Mouse (Mus musculus) liver, embryonic 13.5 days (tissue): ENCODE results near the gene Tada1. TPM values are rescaled to one million over a fixed set of nuclear protein-coding genes. Genes with fewer than 3 reads are reported as not detected.

Experiments used
- ATAC-seq: fragments of 200-750 bp; cut with Nextera tagmentation; 2 replicates; pipeline ENCODE4 v1.8.0; 2017; ENCODE audit warnings: low read depth, mild to moderate bottlenecking, moderate number of reproducible peaks, moderate library complexity
- DNase-seq: peaks from one replicate; pipeline ENCODE4 v3.0.0; 2022
- H3K27ac ChIP-seq: fragments of 300-500 bp; sonication (generic); 2 replicates; pipeline ENCODE4 v1.5.1; 2015; ENCODE audit warnings: moderate library complexity, mild to moderate bottlenecking, inconsistent platforms
- H3K27me3 ChIP-seq: fragments of 300-500 bp; sonication (generic); 2 replicates; pipeline ENCODE4 v1.6.1; 2015; ENCODE audit warnings: mild to moderate bottlenecking, inconsistent platforms
- H3K36me3 ChIP-seq: fragments of 300-500 bp; sonication (generic); 2 replicates; pipeline ENCODE4 v1.6.1; 2015; ENCODE audit warnings: mild to moderate bottlenecking, inconsistent platforms
- H3K4me1 ChIP-seq: fragments of 300-500 bp; sonication (generic); replicated peaks from 2 replicates; pipeline ENCODE4 v1.6.1; 2015; ENCODE audit warnings: inconsistent platforms
- H3K4me2 ChIP-seq: fragments of 300-500 bp; sonication (generic); 2 replicates; pipeline ENCODE4 v1.6.1; 2015; ENCODE audit warnings: inconsistent platforms, mild to moderate bottlenecking, moderate library complexity
- H3K4me3 ChIP-seq: fragments of 300-500 bp; sonication (generic); replicated peaks from 2 replicates; pipeline ENCODE4 v1.5.1; 2015; ENCODE audit warnings: mild to moderate bottlenecking, inconsistent platforms
- H3K9ac ChIP-seq: fragments of 300-500 bp; sonication (generic); 2 replicates; pipeline ENCODE4 v1.6.1; 2015; ENCODE audit warnings: mild to moderate bottlenecking, inconsistent platforms
- H3K9me3 ChIP-seq: fragments of 300-500 bp; sonication (generic); replicated peaks from 2 replicates; pipeline ENCODE4 v1.6.1; 2016; ENCODE audit warnings: inconsistent platforms
- WGBS: fragments of 180-500 bp; shearing (Covaris S2); methylation state at CpG from one replicate; pipeline ENCODE4 v1.1.7; 2015; ENCODE audit not compliant: insufficient replicate concordance; 5-methylcytosine and 5-hydroxymethylcytosine counted together
- polyA plus RNA-seq: library from polyadenylated mRNA; unstranded; fragments of >200 nt; fragmentation: Nextera tagmentation; extraction: Ambion mirVana; gene quantifications from 2 replicates; pipeline ENCODE4 v1.2.1, GENCODE M21; 2015

Tada1 gene
- polyA plus RNA-seq, 1 experiment from 2014 or later: 25.7 TPM

DNA sequence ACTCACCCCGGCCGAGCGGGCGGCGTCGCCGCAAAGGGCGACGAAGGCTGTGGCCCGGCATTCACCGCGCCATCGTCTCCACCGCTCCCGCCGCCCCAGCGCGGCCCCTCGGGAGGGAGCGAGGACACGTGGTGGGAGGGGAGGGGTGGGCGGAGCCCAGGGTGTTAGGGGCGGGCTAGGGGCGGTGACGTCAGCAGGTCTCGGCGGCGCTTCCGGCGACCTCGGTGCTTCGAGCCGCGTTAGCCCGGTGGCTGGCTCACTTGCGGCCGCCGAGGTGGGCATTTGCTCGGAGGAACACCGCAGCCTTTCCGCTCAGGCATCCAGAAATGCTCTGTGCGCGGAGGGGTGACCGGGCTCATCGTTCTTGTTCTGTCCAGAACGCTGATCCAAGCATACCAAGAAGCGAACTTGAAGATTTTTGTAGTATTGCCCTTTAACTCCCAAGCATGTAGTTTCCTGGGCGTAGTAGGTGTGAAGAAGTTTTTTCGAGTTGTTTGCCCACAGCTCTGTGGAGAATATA is 30.9 kb downstream of the Tada1 start, which contains the start of gene Pogk:
Gene Pogk, minus strand, starts transcription at position 163 of the 520 bp plus-strand sequence.
- Histone ChIP-seq H3K9ac (peak within 1 kb of the TSS; percentile 71), H3K27ac (no peak within 1 kb of the TSS), H3K9me3 (peaks cover 7% of the 10 kb centered on the region; the same call in 1 of the 2 replicates), H3K27me3 (no peaks in the 10 kb centered on the region), H3K36me3 (no peaks in the 10 kb centered on the region), H3K4me2 (peak within 1 kb of the TSS; percentile 91), H3K4me1 (peaks cover 19% of the 10 kb centered on the region), H3K4me3 (peak within 1 kb of the TSS; percentile 64)
- whole genome bisulfite sequencing: 7% methylated on average over 44 of the region's 49 CpGs
- DNase-seq (peak; percentile 50), ATAC-seq (peak; percentile 90)

DNA sequence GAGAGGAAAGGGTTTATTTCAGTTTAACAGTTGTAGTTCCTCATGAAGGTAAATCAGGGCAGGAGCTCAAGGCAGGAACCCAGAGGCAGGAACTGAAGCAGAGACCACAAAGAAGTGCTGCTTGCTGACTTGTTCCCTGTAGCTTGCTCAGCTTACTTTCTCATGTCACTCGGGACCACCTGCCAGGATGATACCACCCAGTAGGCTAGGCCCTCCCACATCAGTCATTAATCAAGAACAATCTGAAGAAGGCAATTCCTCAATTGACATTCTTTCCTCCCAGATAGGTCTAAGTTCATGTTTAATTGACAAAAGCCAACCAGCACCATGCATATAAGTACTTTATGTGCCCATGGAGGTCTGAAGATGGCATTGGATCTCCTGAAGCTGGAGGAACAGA is 32.6 kb downstream of the Tada1 start:
- DNase-seq (no peak), ATAC-seq (no peak)
- 67% methylated on average over 1 of the region's 1 CpGs for WGBS

DNA sequence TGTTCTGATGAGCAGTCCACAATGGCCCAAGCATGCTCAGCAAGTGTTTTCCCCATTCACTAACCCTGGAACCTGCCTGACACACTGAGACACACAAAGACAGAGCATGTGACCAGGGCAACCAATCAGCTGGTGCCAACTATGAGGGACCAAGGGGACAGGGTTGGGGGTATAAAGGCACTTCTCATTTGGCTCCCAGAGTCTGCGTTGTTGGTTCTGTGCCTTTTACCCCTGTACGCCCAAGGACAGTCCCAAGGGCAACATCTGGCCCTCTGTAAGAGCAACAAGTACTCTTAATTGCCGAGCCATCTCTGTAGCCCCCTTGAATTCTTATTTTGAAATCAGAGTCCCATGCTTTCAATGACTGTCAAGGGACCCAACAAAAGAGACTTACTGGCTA is 33.4 kb downstream of the Tada1 start:
- ATAC-seq: no peak
- peaks cover 7% of the 10 kb centered on the region; the same call in 1 of the 2 replicates for H3K9me3 ChIP-seq
- H3K4me3 ChIP-seq: no peak overlapping the region
- 68% methylated on average over 3 of the region's 3 CpGs for WGBS
- no peaks in the 10 kb centered on the region for H3K36me3 ChIP-seq
- H3K4me2 ChIP-seq: no peak overlapping the region
- peaks cover 19% of the 10 kb centered on the region for H3K4me1 ChIP-seq
- H3K27me3 ChIP-seq: no peaks in the 10 kb centered on the region
- no peak overlapping the region for H3K9ac ChIP-seq
- DNase-seq: no peak
- H3K27ac ChIP-seq: no peak overlapping the region

More for the DNA sequence above, 32.6 kb downstream of the Tada1 start:
- Histone ChIP-seq H3K27ac (no peak overlapping the region), H3K4me2 (no peak overlapping the region), H3K9me3 (peaks cover 7% of the 10 kb centered on the region; the same call in 1 of the 2 replicates), H3K9ac (no peak overlapping the region), H3K27me3 (no peaks in the 10 kb centered on the region), H3K4me3 (no peak overlapping the region), H3K36me3 (no peaks in the 10 kb centered on the region), H3K4me1 (peaks cover 19% of the 10 kb centered on the region)

DNA sequence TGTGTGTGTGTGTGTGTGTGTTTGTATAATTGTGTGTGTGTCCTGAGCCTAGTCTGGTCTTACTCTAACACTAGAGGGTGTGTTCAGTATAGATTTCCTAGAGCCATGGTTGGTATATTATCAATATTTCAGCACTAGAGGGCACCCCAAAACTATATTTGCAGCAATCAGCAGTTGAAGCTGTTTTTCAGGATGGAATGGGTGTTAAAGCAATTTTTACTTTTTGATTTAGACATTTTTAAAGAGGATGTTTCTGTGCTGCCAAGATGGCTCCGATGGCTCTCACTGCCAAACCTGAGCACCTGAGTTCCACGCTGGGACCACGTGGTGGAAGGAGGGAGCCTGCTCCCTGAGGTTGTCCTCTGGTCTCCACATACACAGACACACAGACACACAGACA is 50.2 kb downstream of the Tada1 start:
- ATAC-seq (no peak), DNase-seq (no peak)
- 28% methylated on average over 3 of the region's 3 CpGs for WGBS

DNA sequence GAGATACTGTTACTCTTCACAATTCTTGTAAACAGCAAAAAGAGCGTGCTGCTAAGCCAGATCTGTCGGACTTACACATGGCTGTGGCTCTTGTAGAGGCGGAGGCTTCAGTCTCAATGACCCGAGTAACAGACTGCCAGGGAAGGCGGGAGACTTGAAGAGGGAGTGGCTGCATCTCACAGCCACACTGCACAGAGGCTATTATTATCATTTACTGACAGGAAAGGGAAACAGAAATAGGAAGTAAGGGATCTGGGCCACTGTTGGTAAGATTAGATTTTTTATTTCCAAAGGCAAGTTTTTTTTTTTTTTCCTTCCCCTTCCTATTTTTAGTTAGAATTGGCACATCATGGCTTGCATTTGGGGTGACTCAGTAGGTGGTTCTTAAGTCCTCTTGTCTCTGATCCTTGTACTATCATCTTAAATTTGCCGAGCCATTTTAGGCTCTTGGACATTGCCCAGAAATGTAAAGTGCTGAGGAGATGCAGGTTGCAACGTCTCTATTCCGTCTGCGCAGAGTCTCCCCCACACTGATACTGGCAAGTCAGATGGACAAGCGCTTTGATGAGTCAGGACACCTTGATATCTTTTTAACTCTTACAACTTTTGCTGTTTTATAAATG is 51.0 kb downstream of the Tada1 start:
- Histone ChIP-seq H3K4me1 (peaks cover 7% of the 10 kb centered on the region), H3K36me3 (no peaks in the 10 kb centered on the region), H3K4me2 (peak overlapping the region; percentile 45), H3K27ac (no peak overlapping the region), H3K9me3 (no peaks in the 10 kb centered on the region), H3K4me3 (0 out of 2 replicates have a peak overlapping the region, but pooled peaks have one; percentile 9), H3K27me3 (no peaks in the 10 kb centered on the region), H3K9ac (0 out of 2 replicates have a peak overlapping the region, but pooled peaks have one; percentile 3)
- peak; percentile 84 for ATAC-seq
- 21% methylated on average over 10 of the region's 10 CpGs for WGBS
- DNase-seq: peak; percentile 21

More for the DNA sequence above, 50.2 kb downstream of the Tada1 start:
- H3K4me3 ChIP-seq: no peak overlapping the region
- H3K27ac ChIP-seq: no peak overlapping the region
- no peaks in the 10 kb centered on the region for H3K27me3 ChIP-seq
- H3K9ac ChIP-seq: no peak overlapping the region
- H3K9me3 ChIP-seq: no peaks in the 10 kb centered on the region
- H3K4me1 ChIP-seq: peaks cover 7% of the 10 kb centered on the region
- no peaks in the 10 kb centered on the region for H3K36me3 ChIP-seq
- peak overlapping the region; percentile 45; the same call in 1 of the 2 replicates for H3K4me2 ChIP-seq

DNA sequence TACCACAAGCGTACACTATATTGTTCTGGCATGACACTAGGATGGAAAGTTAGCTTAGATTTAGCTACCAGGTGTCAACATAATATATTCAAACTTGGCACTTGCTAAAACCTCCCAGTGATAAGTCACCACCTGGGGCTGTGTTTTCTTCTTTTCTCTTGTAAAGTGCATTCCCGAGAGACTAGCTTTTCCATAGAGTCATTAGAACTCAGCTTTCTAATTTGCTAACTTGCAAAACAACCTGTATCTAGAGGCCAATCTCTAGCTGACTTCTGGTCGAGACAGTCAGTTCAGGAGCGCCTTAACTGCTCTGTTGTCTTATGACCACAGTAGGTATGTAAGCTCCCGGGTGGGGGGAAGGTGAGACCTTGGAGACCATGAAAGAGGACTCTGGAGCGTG is 60.5 kb downstream of the Tada1 start:
- WGBS: 54% methylated on average over 6 of the region's 6 CpGs

DNA sequence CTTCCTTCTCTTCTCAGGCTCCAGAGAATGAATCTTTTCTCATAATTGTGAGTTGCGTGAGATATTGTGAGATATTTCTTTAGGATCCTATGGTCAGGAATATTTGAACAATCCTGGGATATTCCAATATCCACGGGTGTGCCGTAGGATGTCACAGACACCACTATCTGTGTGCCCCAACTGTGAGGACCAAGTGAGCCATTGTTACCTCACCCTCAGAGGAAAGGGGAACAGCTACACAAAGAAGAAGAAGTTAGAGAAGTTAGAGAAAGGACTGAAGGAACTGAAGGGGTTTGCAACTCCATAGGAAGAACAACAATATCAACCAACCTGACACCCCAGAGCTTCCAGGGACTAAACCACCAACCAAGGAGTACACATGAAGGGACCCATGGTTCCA is 63.1 kb downstream of the Tada1 start:
- WGBS: 57% methylated on average over 3 of the region's 3 CpGs

More for the DNA sequence above, 60.5 kb downstream of the Tada1 start:
- DNase-seq (no peak), ATAC-seq (no peak)
- Histone ChIP-seq H3K4me1 (no peaks in the 10 kb centered on the region), H3K4me2 (no peak overlapping the region), H3K27ac (no peak overlapping the region), H3K36me3 (no peaks in the 10 kb centered on the region), H3K9ac (no peak overlapping the region), H3K9me3 (no peaks in the 10 kb centered on the region), H3K4me3 (no peak overlapping the region), H3K27me3 (no peaks in the 10 kb centered on the region)

More for the DNA sequence above, 63.1 kb downstream of the Tada1 start:
- Histone ChIP-seq H3K4me3 (no peak overlapping the region), H3K9me3 (no peaks in the 10 kb centered on the region), H3K9ac (no peak overlapping the region), H3K27ac (no peak overlapping the region), H3K4me1 (no peaks in the 10 kb centered on the region), H3K4me2 (no peak overlapping the region), H3K36me3 (no peaks in the 10 kb centered on the region), H3K27me3 (no peaks in the 10 kb centered on the region)
- ATAC-seq: no peak
- no peak for DNase-seq

Other genes starting within 250 kb of the Tada1 start
- gene Gpa33, start 248.9 kb upstream of the Tada1 start, polyA plus RNA-seq: 0.17 TPM in 1 of 2 replicates, not detected in the other
- not detected in 2 replicates for gene Mael, start 140.3 kb upstream of the Tada1 start, polyA plus RNA-seq
- gene Ildr2, start 125.0 kb upstream of the Tada1 start, polyA plus RNA-seq: 0.02 and 0.10 TPM in 2 replicates
- 1.2 and 1.4 TPM in 2 replicates for gene Pogk, start 30.8 kb downstream of the Tada1 start, polyA plus RNA-seq
- not detected in 2 replicates for gene Gm4846, start 118.5 kb downstream of the Tada1 start, polyA plus RNA-seq